Mouse (Mus musculus): Measurements from ENCODE around the gene Gm13088.
"Not testable (repeated sequence)": the region's sequence is repeated elsewhere in the genome, so short reads cannot be mapped to it uniquely, and the experiment has no call there.

Gene Gm13088

GRCm38 (mm10) chr4:143657146-143657545 lies at the start of gene Gm13088:
Gene Gm13088 (minus strand): TSS chr4:143657246.
- DNase-seq (ENCODE audit: low spot score in 2 of 2), result not testable (repeated sequence)

DNA sequence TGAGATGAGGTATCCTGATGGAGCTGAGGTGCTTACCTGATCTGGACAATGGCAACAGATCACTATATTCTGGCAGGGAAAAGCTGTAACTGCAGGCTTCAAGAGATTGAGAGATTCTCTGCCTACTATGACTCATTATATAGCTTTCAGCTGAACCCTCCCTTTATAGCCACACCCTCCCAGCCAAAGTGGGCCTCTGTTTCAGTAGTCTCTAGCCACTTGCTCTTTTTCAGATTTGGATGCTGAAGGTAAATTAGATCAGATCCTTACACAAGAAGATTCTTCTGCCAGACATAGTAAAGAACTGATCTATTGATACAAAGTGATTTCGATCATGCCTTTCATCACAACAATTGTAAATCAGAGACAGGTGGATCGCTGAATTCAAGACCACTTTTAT lies 45.6 kb upstream of the Gm13088 start, which contains the start of gene Gm13089:
Gm13089 (minus strand) TSS at position 101 of the 400 bp plus-strand sequence.
- DNase-seq (ENCODE audit: low spot score in 2 of 2), result no peak

DNA sequence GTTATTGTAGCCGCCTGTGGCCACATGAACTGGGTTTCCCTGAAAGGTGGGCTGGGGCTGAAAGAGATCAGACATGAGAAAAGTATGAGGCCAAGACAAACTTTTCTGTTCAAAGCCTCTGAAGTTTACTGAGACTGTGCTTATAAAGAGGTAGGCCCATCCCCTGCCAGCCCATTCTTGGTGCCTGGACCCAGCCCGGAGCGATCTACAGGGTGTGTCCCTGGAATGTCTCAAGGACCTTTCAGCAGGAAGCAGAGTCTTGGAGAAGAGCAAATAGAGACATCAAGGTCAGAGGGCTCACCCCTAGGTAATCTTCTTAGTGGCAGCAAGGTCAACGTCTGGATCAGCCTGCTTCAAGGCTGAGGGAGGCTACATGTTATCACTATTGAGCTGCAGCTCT lies 38.9 kb downstream of the Gm13088 start:
- DNase-seq (ENCODE audit: low spot score in 2 of 2), result not testable (repeated sequence)

GRCm38 (mm10) chr4:143614703-143615102 lies 42.3 kb downstream of the Gm13088 start, which contains the start of gene Gm13083:
Gene Gm13083 (plus strand): TSS chr4:143615003.
- DNase-seq (ENCODE audit: low spot score in 2 of 2), result not testable (repeated sequence)

DNA sequence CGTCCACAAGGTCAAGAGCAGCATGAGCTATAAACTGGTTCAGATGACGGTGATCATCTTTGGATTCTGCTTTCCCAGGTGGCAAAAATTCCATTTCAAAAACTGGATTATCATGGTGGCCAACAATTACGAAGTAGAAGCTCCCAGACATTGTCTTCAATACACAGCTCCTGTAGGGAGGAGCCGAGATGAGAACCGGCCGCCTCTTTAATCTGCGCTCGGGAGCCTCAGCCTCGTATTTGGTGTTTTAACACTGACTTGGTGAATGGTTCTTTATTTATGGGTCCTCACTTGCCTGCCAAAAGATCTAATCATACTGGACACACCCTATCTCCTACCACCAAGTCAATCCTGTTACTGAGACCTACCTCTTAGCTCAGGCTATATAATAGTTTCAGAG lies 45.1 kb downstream of the Gm13088 start:
- not testable (repeated sequence) for DNase-seq (ENCODE audit: low spot score in 2 of 2)
